Mouse (Mus musculus) forebrain, embryonic 10.5 days (tissue): ENCODE measurements around the gene Pnpla5. TPM values are rescaled to one million over a fixed set of nuclear protein-coding genes. Genes with fewer than 3 reads are reported as not detected.
"Not testable (repeated sequence)": the region's sequence is repeated elsewhere in the genome, so short reads cannot be mapped to it uniquely, and the experiment has no call there.

ENCODE experiments used
- DNase-seq: peaks from one replicate; pipeline ENCODE4 v3.0.0-alpha.2; 2017; ENCODE audit warnings: low spot score; ENCODE audit errors: extremely low spot score
- H3K27ac ChIP-seq: fragments of 300-500 bp; sonication (generic); 2 replicates; pipeline ENCODE4 v1.5.1; 2016; ENCODE audit warnings: mild to moderate bottlenecking
- H3K27me3 ChIP-seq: fragments of 300-500 bp; sonication (generic); 2 replicates; pipeline ENCODE4 v1.6.1; 2016; ENCODE audit warnings: mild to moderate bottlenecking; ENCODE audit not compliant: poor library complexity, severe bottlenecking
- H3K36me3 ChIP-seq: fragments of 300-500 bp; sonication (generic); replicated peaks from 2 replicates; pipeline ENCODE4 v1.6.1; 2016; ENCODE audit warnings: mild to moderate bottlenecking, moderate library complexity
- H3K4me1 ChIP-seq: fragments of 300-500 bp; sonication (generic); 2 replicates; pipeline ENCODE4 v1.6.1; 2016
- H3K4me3 ChIP-seq: fragments of 300-500 bp; sonication (generic); 2 replicates; pipeline ENCODE4 v1.5.1; 2016; ENCODE audit warnings: mild to moderate bottlenecking, moderate library complexity
- H3K9me3 ChIP-seq: fragments of 300-500 bp; sonication (generic); 2 replicates; pipeline ENCODE4 v1.6.1; 2016; ENCODE audit warnings: mild to moderate bottlenecking, moderate library complexity
- WGBS: fragments of 180-500 bp; shearing (Covaris S2); methylation state at CpG from one replicate; pipeline ENCODE4 v1.1.7; 2016; 5-methylcytosine and 5-hydroxymethylcytosine counted together
- polyA plus RNA-seq: library from polyadenylated mRNA; unstranded; fragments of >200 nt; fragmentation: Nextera tagmentation; extraction: Ambion mirVana; gene quantifications from 2 replicates; pipeline ENCODE4 v1.2.1, GENCODE M21; 2016

The Pnpla5 gene
- not detected in 2 replicates for polyA plus RNA-seq

DNA sequence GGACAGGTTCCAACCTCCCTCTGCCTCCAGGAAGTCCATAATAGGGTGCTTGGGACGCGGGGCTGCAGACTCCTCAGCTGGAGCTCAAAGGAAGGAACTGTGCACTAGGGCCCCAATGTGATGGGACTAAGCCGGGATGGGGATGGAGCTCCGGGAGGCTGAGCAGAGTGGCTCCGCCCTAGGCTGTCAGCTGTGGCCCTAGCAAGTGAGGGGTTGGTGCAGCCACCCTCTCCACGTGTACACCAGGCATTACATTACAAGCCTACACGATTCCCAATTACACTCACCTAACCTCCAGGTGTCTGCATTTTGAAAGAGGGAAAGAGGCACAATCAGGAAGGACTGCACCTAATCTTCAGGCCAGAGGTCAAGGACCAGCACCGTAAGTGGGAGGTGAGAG lies at the start of gene Pnpla5:
Gene Pnpla5 (minus strand): TSS at position 101 of the 400 bp plus-strand sequence.
- Histone ChIP-seq H3K4me1 (0 out of 2 replicates have a peak, but pooled peaks cover 4% of the 10 kb centered on the region), H3K4me3 (no peak within 1 kb of the TSS)
- 75% methylated on average over 8 of the region's 8 CpGs for WGBS

GRCm38 (mm10) chr15:84171166-84171565 lies 48.2 kb upstream of the Pnpla5 start:
- Histone ChIP-seq H3K4me3 (no peak overlapping the region), H3K4me1 (peaks cover 28% of the 10 kb centered on the region), H3K27me3 (peaks cover 21% of the 10 kb centered on the region), H3K9me3 (no peaks in the 10 kb centered on the region), H3K27ac (no peak overlapping the region), H3K36me3 (no peaks in the 10 kb centered on the region)
- 85% methylated on average over 7 of the region's 7 CpGs for WGBS
- DNase-seq: no peak

More for the DNA sequence above, at the start of gene Pnpla5:
- Histone ChIP-seq H3K27me3 (0 out of 2 replicates have a peak, but pooled peaks cover 3% of the 10 kb centered on the region), H3K9me3 (no peaks in the 10 kb centered on the region), H3K27ac (no peak within 1 kb of the TSS), H3K36me3 (no peaks in the 10 kb centered on the region)
- DNase-seq: no peak

DNA sequence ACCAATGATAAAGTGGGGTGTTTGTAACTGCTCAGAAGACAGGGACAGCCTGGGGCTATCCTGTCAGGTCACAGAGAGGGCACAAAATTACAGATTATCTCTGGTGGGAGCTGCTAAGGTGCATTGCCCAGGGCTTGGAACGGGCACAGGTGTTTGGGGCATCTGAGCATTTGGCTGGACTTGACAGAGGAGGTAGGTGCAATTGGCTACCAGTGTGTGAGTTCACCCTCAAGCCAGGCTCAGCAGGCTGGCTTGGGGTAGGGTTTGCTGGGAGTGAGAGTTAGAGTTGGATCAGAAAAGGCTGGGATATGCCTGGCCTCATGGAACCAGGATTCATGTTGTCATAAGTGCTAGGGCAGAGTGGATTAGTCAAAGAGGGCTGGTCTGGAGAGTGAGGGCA lies 46.5 kb upstream of the Pnpla5 start:
- DNase-seq: no peak
- Histone ChIP-seq H3K4me1 (peaks cover 28% of the 10 kb centered on the region), H3K27me3 (peaks cover 21% of the 10 kb centered on the region), H3K36me3 (no peaks in the 10 kb centered on the region), H3K27ac (no peak overlapping the region), H3K4me3 (no peak overlapping the region), H3K9me3 (no peaks in the 10 kb centered on the region)
- WGBS: 73% methylated on average over 1 of the region's 1 CpGs

- Histone ChIP-seq H3K27ac (peak overlapping the region; percentile 79), H3K27me3 (peaks cover 21% of the 10 kb centered on the region), H3K9me3 (no peaks in the 10 kb centered on the region), H3K36me3 (no peaks in the 10 kb centered on the region), H3K4me3 (peak overlapping the region; percentile 70), H3K4me1 (peaks cover 28% of the 10 kb centered on the region)
- WGBS: 2% methylated on average over 28 of the region's 28 CpGs
- DNase-seq: peak; percentile 29
These were observed 45.5 kb upstream of the Pnpla5 start for GRCm38 (mm10) chr15:84168170-84169161.

DNA sequence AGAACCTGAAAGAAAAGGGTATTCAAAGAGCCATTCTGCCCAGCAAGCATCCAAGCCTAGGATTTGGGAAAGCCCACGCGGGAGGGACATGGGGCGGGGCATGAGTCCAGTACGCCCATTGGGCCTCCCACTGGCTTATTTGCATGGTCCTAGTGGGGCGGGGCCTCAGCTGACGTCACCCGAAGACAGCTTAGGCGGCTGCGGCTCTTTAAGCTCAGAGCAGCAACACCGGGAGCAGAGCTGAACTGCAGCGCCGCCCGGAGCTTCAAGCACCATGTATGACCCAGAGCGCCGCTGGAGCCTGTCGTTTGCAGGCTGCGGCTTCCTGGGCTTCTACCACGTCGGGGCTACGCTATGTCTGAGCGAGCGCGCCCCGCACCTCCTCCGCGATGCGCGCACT lies 44.6 kb upstream of the Pnpla5 start, which contains the start of gene Pnpla3:
Gene Pnpla3 (plus strand): TSS at position 238 of the 400 bp plus-strand sequence.
- under 1% methylated on average over 28 of the region's 28 CpGs for WGBS
- H3K27me3 ChIP-seq: peaks cover 21% of the 10 kb centered on the region
- H3K36me3 ChIP-seq: no peaks in the 10 kb centered on the region
- peak; percentile 97 for DNase-seq
- peak within 1 kb of the TSS; percentile 70 for H3K4me3 ChIP-seq
- H3K27ac ChIP-seq: peak within 1 kb of the TSS; percentile 79
- no peaks in the 10 kb centered on the region for H3K9me3 ChIP-seq
- H3K4me1 ChIP-seq: peaks cover 28% of the 10 kb centered on the region

GRCm38 (mm10) chr15:84166818-84167217 lies 43.8 kb upstream of the Pnpla5 start:
- Histone ChIP-seq H3K9me3 (no peaks in the 10 kb centered on the region), H3K36me3 (no peaks in the 10 kb centered on the region), H3K27ac (peak overlapping the region; percentile 79; the same call in 1 of the 2 replicates), H3K4me1 (peaks cover 28% of the 10 kb centered on the region), H3K4me3 (peak overlapping the region; percentile 70; the same call in 1 of the 2 replicates), H3K27me3 (peaks cover 21% of the 10 kb centered on the region)
- no peak for DNase-seq
- WGBS: 68% methylated on average over 6 of the region's 6 CpGs

DNA sequence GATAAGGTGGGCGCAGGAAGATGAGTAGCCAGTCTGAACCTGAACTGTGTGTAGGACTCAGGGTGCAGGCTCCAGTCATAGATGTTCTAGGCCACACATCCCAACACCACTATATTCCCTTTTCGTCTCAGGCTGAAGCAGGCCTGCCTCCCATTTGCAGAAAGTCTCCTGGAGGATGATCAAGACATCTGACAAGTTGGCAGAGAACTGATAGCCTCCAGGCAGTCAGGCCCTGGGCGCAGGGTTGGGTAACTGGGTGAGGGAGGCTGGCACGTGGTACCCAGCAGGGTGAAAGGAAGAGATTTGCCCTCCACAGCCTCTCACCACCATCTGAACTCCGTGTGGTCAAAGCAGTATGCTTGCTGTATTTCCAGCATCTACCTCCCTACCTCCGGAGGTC lies 38.9 kb upstream of the Pnpla5 start:
- no peak overlapping the region for H3K27ac ChIP-seq
- no peaks in the 10 kb centered on the region for H3K36me3 ChIP-seq
- peaks cover 2% of the 10 kb centered on the region for H3K4me1 ChIP-seq
- no peak overlapping the region for H3K4me3 ChIP-seq
- no peaks in the 10 kb centered on the region for H3K9me3 ChIP-seq
- WGBS: 85% methylated on average over 6 of the region's 6 CpGs
- no peaks in the 10 kb centered on the region for H3K27me3 ChIP-seq
- no peak for DNase-seq

DNA sequence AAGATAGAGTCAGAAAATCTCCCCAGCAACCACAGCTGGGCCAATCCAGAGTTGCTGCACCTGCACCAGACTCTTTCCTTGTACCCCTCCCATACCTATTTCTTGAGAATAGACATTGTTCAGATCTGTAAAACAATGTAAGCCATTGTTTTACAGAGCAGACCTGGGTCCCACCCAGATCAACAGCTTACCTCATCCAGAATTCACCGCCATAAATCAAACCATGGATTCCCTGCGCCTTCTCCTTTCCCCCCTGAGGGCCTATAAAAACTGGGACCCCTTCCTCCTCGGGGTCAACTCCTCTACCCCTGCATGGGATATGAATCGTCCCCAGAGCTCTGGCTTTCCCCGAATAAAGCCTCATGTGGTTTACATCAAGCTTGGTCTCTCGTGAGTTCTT lies 34.6 kb upstream of the Pnpla5 start:
- 94% methylated on average over 6 of the region's 6 CpGs for WGBS
- not testable (repeated sequence) for H3K27me3 ChIP-seq, H3K36me3 ChIP-seq, H3K27ac ChIP-seq, H3K9me3 ChIP-seq, H3K4me3 ChIP-seq, DNase-seq, H3K4me1 ChIP-seq

DNA sequence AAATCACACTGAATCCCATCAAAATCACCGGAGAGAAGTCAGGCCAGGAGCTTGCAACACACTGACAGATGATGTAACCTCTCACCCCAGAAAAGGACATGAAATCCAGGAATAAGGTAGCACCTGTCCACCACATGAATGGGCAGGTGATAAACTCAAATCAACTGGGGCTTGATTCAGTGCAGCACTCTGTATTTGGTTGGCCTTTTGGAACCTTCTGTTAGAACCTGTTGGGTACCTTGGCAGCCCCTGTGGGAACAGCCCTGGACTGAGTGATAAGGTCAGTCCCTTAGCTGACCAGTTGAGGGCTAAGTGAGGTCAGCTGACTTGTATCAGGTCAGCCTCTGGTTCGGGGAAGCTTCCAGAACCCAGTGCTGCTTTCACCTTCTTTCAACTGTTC lies 33.2 kb upstream of the Pnpla5 start:
- H3K9me3 ChIP-seq: no peaks in the 10 kb centered on the region
- no peaks in the 10 kb centered on the region for H3K4me1 ChIP-seq
- 87% methylated on average over 2 of the region's 2 CpGs for WGBS
- no peak overlapping the region for H3K27ac ChIP-seq
- no peaks in the 10 kb centered on the region for H3K36me3 ChIP-seq
- DNase-seq: no peak
- H3K4me3 ChIP-seq: no peak overlapping the region
- H3K27me3 ChIP-seq: no peaks in the 10 kb centered on the region

- no peak for DNase-seq
- H3K4me3 ChIP-seq: no peak overlapping the region
- H3K4me1 ChIP-seq: peaks cover 54% of the 10 kb centered on the region
- no peaks in the 10 kb centered on the region; the same call in 1 of the 2 replicates for H3K27me3 ChIP-seq
- peak overlapping the region; percentile 65 for H3K27ac ChIP-seq
- WGBS: 56% methylated on average over 5 of the region's 5 CpGs
- H3K9me3 ChIP-seq: no peaks in the 10 kb centered on the region
- no peaks in the 10 kb centered on the region for H3K36me3 ChIP-seq
These were observed 18.0 kb upstream of the Pnpla5 start for GRCm38 (mm10) chr15:84140929-84141328.

- DNase-seq: no peak
- Histone ChIP-seq H3K36me3 (no peaks in the 10 kb centered on the region), H3K4me3 (no peak overlapping the region), H3K4me1 (peaks cover 54% of the 10 kb centered on the region), H3K27me3 (no peaks in the 10 kb centered on the region; the same call in 1 of the 2 replicates), H3K27ac (peak overlapping the region; percentile 65; the same call in 1 of the 2 replicates), H3K9me3 (no peaks in the 10 kb centered on the region)
- WGBS: 61% methylated on average over 3 of the region's 3 CpGs
These were observed 17.1 kb upstream of the Pnpla5 start for GRCm38 (mm10) chr15:84140109-84140508.

DNA sequence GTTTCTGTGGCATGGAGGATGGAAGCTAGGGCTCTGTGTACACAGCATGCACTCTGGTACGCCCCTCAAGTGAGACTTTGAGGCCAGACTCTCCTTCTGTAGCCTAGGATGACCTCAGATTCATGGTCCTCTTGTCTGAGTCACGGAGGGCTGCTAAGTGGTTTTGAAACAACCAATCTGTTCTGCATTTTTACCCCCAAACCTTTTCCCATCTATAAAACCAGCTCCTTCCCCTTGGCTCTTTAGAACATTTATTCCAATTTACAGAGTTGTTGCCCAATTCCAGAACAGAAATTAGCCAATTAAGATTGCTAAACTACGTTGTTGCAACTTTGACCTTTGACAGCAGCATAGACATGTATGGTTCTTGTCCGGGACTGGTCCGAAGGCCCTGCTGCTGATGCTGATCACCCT lies 16.6 kb upstream of the Pnpla5 start:
- Histone ChIP-seq H3K27ac (peak overlapping the region; percentile 65; the same call in 1 of the 2 replicates), H3K36me3 (no peaks in the 10 kb centered on the region), H3K27me3 (no peaks in the 10 kb centered on the region; the same call in 1 of the 2 replicates), H3K9me3 (no peaks in the 10 kb centered on the region), H3K4me3 (no peak overlapping the region), H3K4me1 (peaks cover 54% of the 10 kb centered on the region)
- no peak for DNase-seq
- WGBS: 89% methylated on average over 5 of the region's 5 CpGs
